9 mouse cellular contexts compared by ENCODE assay signal in the genomic region with DNA sequence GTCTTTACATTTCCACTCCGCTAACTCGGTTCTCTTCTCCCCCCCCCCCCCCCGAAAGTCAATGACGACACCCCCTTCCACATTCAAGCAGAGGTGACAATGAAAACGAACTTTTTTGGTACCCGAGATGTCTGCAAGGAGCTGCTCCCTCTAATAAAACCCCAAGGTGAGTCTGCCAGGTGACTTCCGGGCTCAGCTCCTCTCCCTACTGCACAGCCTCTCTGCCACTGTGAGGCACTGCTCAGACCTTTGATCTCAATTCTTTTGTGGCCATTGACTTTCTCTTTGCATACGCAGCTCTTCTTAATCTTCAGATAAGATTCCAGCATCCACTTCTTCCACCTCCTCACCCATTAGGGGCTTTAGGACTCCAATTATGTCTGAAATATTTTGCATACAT. TPM values are rescaled to one million over a fixed set of nuclear protein-coding genes. Genes with fewer than 3 reads are reported as not detected.
DNase-seq lines count a peak whose midpoint lies in the region; ATAC-seq lines count a peak whose summit lies in the region.
"Had no signal": no experiment of that assay in that cellular context is flagged by ENCODE, and none has a peak within 500 bp of the region (broad histone marks: within the 10 kb centered on the region; RNA-seq: fewer than 3 reads in every experiment).

No protein-coding gene starts in this region.

- no peak overlapping the region for H3K27ac ChIP-seq in heart, embryonic 10.5 days
- H3K27ac ChIP-seq in hindbrain, embryonic 13.5 days, result no peak overlapping the region
- no peak overlapping the region for H3K27ac ChIP-seq in midbrain, embryonic 11.5 days (ENCODE audit: low read depth, low read length)

- no peak for ATAC-seq in hindbrain, embryonic 13.5 days (ENCODE audit: low FRiP score)
- ATAC-seq in midbrain, embryonic 11.5 days (ENCODE audit: low FRiP score), result no peak
- ATAC-seq in cerebellum, adult (ENCODE audit: insufficient number of reproducible peaks, low FRiP score, low TSS enrichment), result no peak

- peaks cover 11% of the 10 kb centered on the region; the same call in 1 of the 2 replicates for H3K36me3 ChIP-seq in heart, embryonic 10.5 days
- H3K36me3 ChIP-seq in hindbrain, embryonic 13.5 days, result peaks cover 33% of the 10 kb centered on the region
- H3K36me3 ChIP-seq in midbrain, embryonic 11.5 days (ENCODE audit: control insufficient read depth, insufficient read depth, low read length), result no peaks in the 10 kb centered on the region

- 77% methylated on average over 8 of the region's 8 CpGs for WGBS in heart, embryonic 10.5 days
- 68% methylated on average over 8 of the region's 8 CpGs for WGBS in hindbrain, embryonic 13.5 days
- WGBS in midbrain, embryonic 11.5 days, result 72% methylated on average over 7 of the region's 8 CpGs

- H3K4me2 ChIP-seq in hindbrain, embryonic 13.5 days, result peak overlapping the region; percentile 84
- peak overlapping the region; percentile 78 for H3K4me2 ChIP-seq in midbrain, embryonic 11.5 days

- no peaks in the 10 kb centered on the region for H3K27me3 ChIP-seq in heart, embryonic 10.5 days (ENCODE audit: insufficient read depth, poor library complexity, severe bottlenecking)
- peaks cover 3% of the 10 kb centered on the region; the same call in 1 of the 2 replicates for H3K27me3 ChIP-seq in hindbrain, embryonic 13.5 days
- H3K27me3 ChIP-seq in midbrain, embryonic 11.5 days (ENCODE audit: control insufficient read depth, insufficient read depth, low read length), result no peaks in the 10 kb centered on the region; the same call in 1 of the 2 replicates

- H3K4me1 ChIP-seq in heart, embryonic 10.5 days, result peaks cover 12% of the 10 kb centered on the region
- peaks cover 35% of the 10 kb centered on the region for H3K4me1 ChIP-seq in hindbrain, embryonic 13.5 days (replicated peaks)
- H3K4me1 ChIP-seq in midbrain, embryonic 11.5 days (ENCODE audit: control insufficient read depth, insufficient read depth, low read length), result peaks cover 14% of the 10 kb centered on the region

- no peaks in the 10 kb centered on the region for H3K9me3 ChIP-seq in heart, embryonic 10.5 days
- H3K9me3 ChIP-seq in hindbrain, embryonic 13.5 days, result no peaks in the 10 kb centered on the region
- H3K9me3 ChIP-seq in midbrain, embryonic 11.5 days (ENCODE audit: control insufficient read depth, low read length), result no peaks in the 10 kb centered on the region

- DNase-seq in heart, embryonic 10.5 days (ENCODE audit: low spot score), result no peak
- DNase-seq in heart, adult 8-10 months (ENCODE audit: low spot score), result no peak
- peak; percentile 3 for DNase-seq in MN1 (ENCODE audit: low spot score)
- DNase-seq in midbrain, embryonic 11.5 days (ENCODE audit: low spot score, missing footprints), result no peak
- DNase-seq in B cell, adult 2 months, result no peak
- DNase-seq in testis, postnatal 14 days (ENCODE audit: low spot score), result no peak

- peak overlapping the region; percentile 78; the same call in 1 of the 2 replicates for H3K4me3 ChIP-seq in heart, embryonic 10.5 days
- peak overlapping the region; percentile 60 for H3K4me3 ChIP-seq in hindbrain, embryonic 13.5 days
- peak overlapping the region; percentile 57 for H3K4me3 ChIP-seq in midbrain, embryonic 11.5 days (ENCODE audit: low read depth, low read length)

- no peak overlapping the region; the same call in 1 of the 2 replicates for H3K9ac ChIP-seq in hindbrain, embryonic 13.5 days
- no peak overlapping the region for H3K9ac ChIP-seq in midbrain, embryonic 11.5 days (ENCODE audit: low read length)

RNA-seq across cellular contexts. Expression of gene Cbr1, which starts 3.1 kb away (rescaled TPM):
- 51.5 and 71.7 TPM in 2 replicates for polyA plus RNA-seq in heart, embryonic 10.5 days (2016; fragmentation: Nextera tagmentation; extraction: Ambion mirVana)
- total RNA-seq in heart, adult 8-10 months (2022), result 10 to 100 TPM; 35.9 to 39.0 (median 38.0) TPM
- polyA plus RNA-seq in hindbrain, embryonic 13.5 days (2015; fragmentation: Nextera tagmentation; extraction: Ambion mirVana), result 150 and 162 TPM in 2 replicates
- 99.2 and 104 TPM in 2 replicates for polyA plus RNA-seq in midbrain, embryonic 11.5 days (2014; fragmentation: Nextera tagmentation; extraction: Ambion mirVana)

RNA-seq across cellular contexts. Expression of gene Setd4, which starts 4.9 kb away (rescaled TPM):
- 8.1 and 12.1 TPM in 2 replicates for polyA plus RNA-seq in heart, embryonic 10.5 days (2016; fragmentation: Nextera tagmentation; extraction: Ambion mirVana)
- total RNA-seq in heart, adult 8-10 months (2022), result 1 to 10 TPM; 1.3 to 3.3 (median 1.6) TPM
- 17.3 and 18.6 TPM in 2 replicates for polyA plus RNA-seq in hindbrain, embryonic 13.5 days (2015; fragmentation: Nextera tagmentation; extraction: Ambion mirVana)
- 10.1 and 11.6 TPM in 2 replicates for polyA plus RNA-seq in midbrain, embryonic 11.5 days (2014; fragmentation: Nextera tagmentation; extraction: Ambion mirVana)

RNA-seq across cellular contexts. Expression of gene Gm5678, which starts 19.2 kb away (rescaled TPM):
- not detected in 2 replicates for polyA plus RNA-seq in heart, embryonic 10.5 days (2016; fragmentation: Nextera tagmentation; extraction: Ambion mirVana)
- 1 to 10 TPM; 1.2 to 2.0 (median 1.5) TPM for total RNA-seq in heart, adult 8-10 months (2022)
- polyA plus RNA-seq in hindbrain, embryonic 13.5 days (2015; fragmentation: Nextera tagmentation; extraction: Ambion mirVana), result not detected in 2 replicates
- not detected in 2 replicates for polyA plus RNA-seq in midbrain, embryonic 11.5 days (2014; fragmentation: Nextera tagmentation; extraction: Ambion mirVana)
- polyA plus RNA-seq: C2C12 had no signal
